Mouse (Mus musculus) heart, embryonic 15.5 days (tissue): ENCODE results near the gene Smim27. TPM values are rescaled to one million over a fixed set of nuclear protein-coding genes. Genes with fewer than 3 reads are reported as not detected.

Experiments
- ATAC-seq: fragments of 200-750 bp; cut with Nextera tagmentation; replicated peaks from 2 replicates; pipeline ENCODE4 v1.8.0; 2017; ENCODE audit warnings: low read depth, moderate TSS enrichment; ENCODE audit not compliant: insufficient number of reproducible peaks, insufficient read depth, low FRiP score
- H3K27ac ChIP-seq: fragments of 300-500 bp; sonication (generic); 2 replicates; pipeline ENCODE4 v1.5.1; 2015; ENCODE audit warnings: mild to moderate bottlenecking, inconsistent platforms
- H3K27me3 ChIP-seq: fragments of 300-500 bp; sonication (generic); 2 replicates; pipeline ENCODE4 v1.6.1; 2015; ENCODE audit warnings: inconsistent platforms
- H3K36me3 ChIP-seq: fragments of 300-500 bp; sonication (generic); 2 replicates; pipeline ENCODE4 v1.6.1; 2015; ENCODE audit warnings: mild to moderate bottlenecking, inconsistent platforms
- H3K4me1 ChIP-seq: fragments of 300-500 bp; sonication (generic); replicated peaks from 2 replicates; pipeline ENCODE4 v1.6.1; 2015; ENCODE audit warnings: inconsistent platforms
- H3K4me2 ChIP-seq: fragments of 300-500 bp; sonication (generic); 2 replicates; pipeline ENCODE4 v1.6.1; 2015; ENCODE audit warnings: inconsistent platforms, mild to moderate bottlenecking, moderate library complexity
- H3K4me3 ChIP-seq: fragments of 300-500 bp; sonication (generic); 2 replicates; pipeline ENCODE4 v1.5.1; 2015; ENCODE audit warnings: mild to moderate bottlenecking, inconsistent platforms
- H3K9ac ChIP-seq: fragments of 300-500 bp; sonication (generic); 2 replicates; pipeline ENCODE4 v1.6.1; 2015; ENCODE audit warnings: mild to moderate bottlenecking, inconsistent platforms
- H3K9me3 ChIP-seq: fragments of 300-500 bp; sonication (generic); replicated peaks from 2 replicates; pipeline ENCODE4 v1.6.1; 2016; ENCODE audit warnings: inconsistent platforms
- WGBS: fragments of 180-500 bp; shearing (Covaris S2); methylation state at CpG from one replicate; pipeline ENCODE4 v1.1.7; 2015; ENCODE audit warnings: mixed read lengths; 5-methylcytosine and 5-hydroxymethylcytosine counted together
- polyA plus RNA-seq: library from polyadenylated mRNA; unstranded; fragments of >200 nt; fragmentation: Nextera tagmentation; extraction: Ambion mirVana; gene quantifications from 2 replicates; pipeline ENCODE4 v1.2.1, GENCODE M21; 2015

The Smim27 gene
- 23.9 and 44.0 TPM in 2 replicates for polyA plus RNA-seq

GRCm38 (mm10) chr4:40269430-40270032, at the start of gene Smim27, which contains the start of gene Topors:
Gene Smim27, plus strand, starts transcription at chr4:40269579.
Gene Topors, minus strand, starts transcription at chr4:40269850.
- ATAC-seq: peak; percentile 97
- H3K27ac ChIP-seq: peak within 1 kb of the TSS; percentile 98
- peak within 1 kb of the TSS; percentile 92 for H3K4me2 ChIP-seq
- H3K9me3 ChIP-seq: no peaks in the 10 kb centered on the region
- under 1% methylated on average over 38 of the region's 38 CpGs for WGBS
- peak within 1 kb of the TSS; percentile 90 for H3K9ac ChIP-seq
- H3K27me3 ChIP-seq: no peaks in the 10 kb centered on the region
- peaks cover 7% of the 10 kb centered on the region for H3K36me3 ChIP-seq
- peaks cover 29% of the 10 kb centered on the region for H3K4me1 ChIP-seq
- peak within 1 kb of the TSS; percentile 76 for H3K4me3 ChIP-seq

DNA sequence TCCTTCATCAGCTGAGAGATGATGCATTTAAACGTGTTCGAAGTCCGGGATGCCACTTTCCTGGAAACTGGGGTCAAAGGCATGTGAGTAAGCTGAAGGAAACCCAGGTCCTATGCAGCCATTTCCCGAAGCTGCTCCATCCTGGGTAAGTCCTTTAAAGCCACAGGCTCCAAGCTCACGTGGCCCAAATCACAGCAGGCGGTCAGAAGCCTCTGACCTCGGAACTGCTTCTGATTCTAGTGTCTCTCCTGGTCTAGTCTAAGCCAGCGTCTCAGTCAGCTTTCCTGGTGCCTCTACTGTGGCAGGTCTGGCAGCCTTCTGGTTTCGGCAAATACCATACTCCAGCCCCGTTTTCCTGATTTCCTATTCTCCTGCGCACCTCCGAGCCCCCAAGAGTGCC, 48.9 kb upstream of the Smim27 start:
- Histone ChIP-seq H3K27ac (no peak overlapping the region), H3K4me2 (peak overlapping the region; percentile 37), H3K4me1 (peaks cover 2% of the 10 kb centered on the region; the same call in 1 of the 2 replicates), H3K27me3 (no peaks in the 10 kb centered on the region), H3K36me3 (peaks cover 13% of the 10 kb centered on the region; the same call in 1 of the 2 replicates), H3K9ac (no peak overlapping the region), H3K4me3 (no peak overlapping the region), H3K9me3 (no peaks in the 10 kb centered on the region)
- 24% methylated on average over 12 of the region's 12 CpGs for WGBS
- no peak for ATAC-seq

DNA sequence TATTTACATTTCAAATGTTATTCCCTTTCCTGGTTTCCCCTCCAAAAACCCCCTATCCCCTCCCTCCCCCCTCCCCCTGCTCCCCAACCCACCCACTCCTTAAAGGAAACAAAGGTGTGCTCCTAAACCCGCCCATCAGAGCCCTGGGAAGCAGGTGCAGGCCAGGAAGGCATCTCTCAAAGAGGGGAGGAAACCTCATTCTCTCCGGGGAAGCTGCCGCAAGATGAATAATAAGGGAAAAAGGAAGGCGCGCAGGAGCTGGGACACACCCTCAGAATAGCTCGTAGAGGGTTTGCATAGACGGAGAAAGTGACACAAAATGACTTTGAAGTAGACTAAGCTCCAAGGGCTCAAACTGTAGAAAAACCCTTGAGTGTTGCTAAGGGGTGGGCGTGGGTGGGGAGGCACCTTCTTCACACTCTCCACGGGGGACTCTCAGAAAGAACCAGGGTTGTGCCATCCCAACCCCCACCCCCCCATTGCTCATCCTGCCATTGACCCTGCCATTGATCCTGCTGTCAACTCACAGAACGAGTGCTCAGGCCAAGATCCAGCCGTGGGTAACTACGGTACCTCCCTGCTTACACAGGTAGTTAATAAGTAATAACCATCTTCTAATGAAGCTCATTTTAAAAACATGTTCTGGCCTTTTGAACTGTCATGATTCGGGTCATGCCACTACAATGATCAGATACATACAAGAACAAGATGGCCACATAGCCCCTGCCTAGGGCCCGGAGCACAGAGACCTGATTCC, 48.2 kb upstream of the Smim27 start:
- ATAC-seq: no peak
- WGBS: 38% methylated on average over 14 of the region's 14 CpGs
- Histone ChIP-seq H3K4me3 (no peak overlapping the region), H3K4me1 (peaks cover 2% of the 10 kb centered on the region; the same call in 1 of the 2 replicates), H3K27ac (no peak overlapping the region), H3K27me3 (no peaks in the 10 kb centered on the region), H3K36me3 (peaks cover 13% of the 10 kb centered on the region; the same call in 1 of the 2 replicates), H3K9ac (no peak overlapping the region), H3K9me3 (no peaks in the 10 kb centered on the region), H3K4me2 (peak overlapping the region; percentile 37)

GRCm38 (mm10) chr4:40221876-40222585, 47.3 kb upstream of the Smim27 start:
- H3K4me2 ChIP-seq: no peak overlapping the region
- peaks cover 2% of the 10 kb centered on the region; the same call in 1 of the 2 replicates for H3K4me1 ChIP-seq
- no peak overlapping the region for H3K9ac ChIP-seq
- WGBS: 48% methylated on average over 21 of the region's 21 CpGs
- no peaks in the 10 kb centered on the region for H3K9me3 ChIP-seq
- no peak overlapping the region for H3K27ac ChIP-seq
- no peak overlapping the region for H3K4me3 ChIP-seq
- H3K27me3 ChIP-seq: no peaks in the 10 kb centered on the region
- H3K36me3 ChIP-seq: peaks cover 9% of the 10 kb centered on the region; the same call in 1 of the 2 replicates
- no peak for ATAC-seq

GRCm38 (mm10) chr4:40226095-40226494, 43.3 kb upstream of the Smim27 start:
- Histone ChIP-seq H3K4me2 (no peak overlapping the region), H3K9me3 (no peaks in the 10 kb centered on the region), H3K36me3 (peaks cover 3% of the 10 kb centered on the region; the same call in 1 of the 2 replicates), H3K4me1 (peaks cover under 1% of the 10 kb centered on the region; the same call in 1 of the 2 replicates), H3K27ac (no peak overlapping the region), H3K4me3 (no peak overlapping the region), H3K9ac (no peak overlapping the region), H3K27me3 (no peaks in the 10 kb centered on the region)
- WGBS: 63% methylated on average over 5 of the region's 5 CpGs
- no peak for ATAC-seq

GRCm38 (mm10) chr4:40227131-40227530, 42.2 kb upstream of the Smim27 start:
- no peak overlapping the region for H3K9ac ChIP-seq
- H3K4me2 ChIP-seq: no peak overlapping the region
- peaks cover 3% of the 10 kb centered on the region; the same call in 1 of the 2 replicates for H3K36me3 ChIP-seq
- no peaks in the 10 kb centered on the region for H3K27me3 ChIP-seq
- ATAC-seq: no peak
- 82% methylated on average over 11 of the region's 11 CpGs for WGBS
- no peak overlapping the region for H3K27ac ChIP-seq
- no peaks in the 10 kb centered on the region for H3K4me1 ChIP-seq
- no peak overlapping the region for H3K4me3 ChIP-seq
- H3K9me3 ChIP-seq: no peaks in the 10 kb centered on the region

DNA sequence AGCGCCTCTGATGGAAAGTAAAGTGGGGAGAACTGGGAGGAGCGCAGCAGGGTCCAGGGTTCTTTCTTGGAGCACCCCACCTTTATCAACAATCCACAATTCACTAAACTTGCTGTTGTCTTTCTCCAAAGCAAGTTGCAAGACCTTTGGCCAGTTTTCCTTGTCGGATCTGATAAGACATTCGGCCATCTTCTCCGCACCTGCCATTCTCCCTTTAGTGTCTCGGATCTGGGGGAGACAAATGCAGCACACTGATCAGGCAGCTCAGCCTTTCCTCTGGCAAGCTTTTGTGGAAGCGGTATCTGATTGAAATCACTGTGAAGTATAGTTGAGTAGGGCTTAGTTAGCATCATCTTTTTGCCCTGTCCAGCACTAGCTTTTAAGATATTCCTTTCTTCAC, 41.5 kb upstream of the Smim27 start:
- no peaks in the 10 kb centered on the region for H3K9me3 ChIP-seq
- ATAC-seq: no peak
- peaks cover 3% of the 10 kb centered on the region; the same call in 1 of the 2 replicates for H3K36me3 ChIP-seq
- H3K4me3 ChIP-seq: no peak overlapping the region
- no peak overlapping the region for H3K4me2 ChIP-seq
- no peaks in the 10 kb centered on the region for H3K4me1 ChIP-seq
- H3K27me3 ChIP-seq: no peaks in the 10 kb centered on the region
- no peak overlapping the region for H3K9ac ChIP-seq
- WGBS: 84% methylated on average over 7 of the region's 7 CpGs
- no peak overlapping the region for H3K27ac ChIP-seq

DNA sequence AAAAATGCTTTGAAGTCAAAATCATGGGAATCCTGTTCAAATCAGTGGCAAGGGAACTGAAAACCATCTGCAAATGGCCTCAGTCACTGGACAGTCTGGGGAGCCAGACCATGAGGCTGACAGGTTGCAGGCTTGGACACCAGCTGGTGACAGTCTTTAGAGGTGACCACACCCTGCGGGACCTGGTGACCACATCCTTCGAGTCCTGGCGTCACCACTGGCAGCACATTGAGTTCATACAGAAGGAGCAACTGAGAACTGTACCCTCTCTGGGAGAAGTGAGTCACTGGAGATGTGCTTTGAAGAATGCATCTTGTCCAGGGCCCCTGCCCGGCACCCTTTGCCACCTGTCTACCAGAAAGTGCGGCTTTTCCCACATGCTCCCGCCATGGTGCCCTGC, 39.7 kb upstream of the Smim27 start:
- H3K27ac ChIP-seq: no peak overlapping the region
- H3K4me3 ChIP-seq: no peak overlapping the region
- H3K4me2 ChIP-seq: no peak overlapping the region
- H3K27me3 ChIP-seq: no peaks in the 10 kb centered on the region
- no peaks in the 10 kb centered on the region for H3K4me1 ChIP-seq
- no peaks in the 10 kb centered on the region; the same call in 1 of the 2 replicates for H3K36me3 ChIP-seq
- H3K9ac ChIP-seq: no peak overlapping the region
- no peak for ATAC-seq
- no peaks in the 10 kb centered on the region for H3K9me3 ChIP-seq
- 78% methylated on average over 6 of the region's 6 CpGs for WGBS

- no peaks in the 10 kb centered on the region for H3K4me1 ChIP-seq
- no peaks in the 10 kb centered on the region for H3K9me3 ChIP-seq
- H3K9ac ChIP-seq: no peak overlapping the region
- 90% methylated on average over 7 of the region's 7 CpGs for WGBS
- ATAC-seq: no peak
- H3K27ac ChIP-seq: no peak overlapping the region
- no peaks in the 10 kb centered on the region; the same call in 1 of the 2 replicates for H3K36me3 ChIP-seq
- no peaks in the 10 kb centered on the region for H3K27me3 ChIP-seq
- H3K4me2 ChIP-seq: no peak overlapping the region
- H3K4me3 ChIP-seq: no peak overlapping the region
Observed at GRCm38 (mm10) chr4:40233062-40233664, 36.2 kb upstream of the Smim27 start.

DNA sequence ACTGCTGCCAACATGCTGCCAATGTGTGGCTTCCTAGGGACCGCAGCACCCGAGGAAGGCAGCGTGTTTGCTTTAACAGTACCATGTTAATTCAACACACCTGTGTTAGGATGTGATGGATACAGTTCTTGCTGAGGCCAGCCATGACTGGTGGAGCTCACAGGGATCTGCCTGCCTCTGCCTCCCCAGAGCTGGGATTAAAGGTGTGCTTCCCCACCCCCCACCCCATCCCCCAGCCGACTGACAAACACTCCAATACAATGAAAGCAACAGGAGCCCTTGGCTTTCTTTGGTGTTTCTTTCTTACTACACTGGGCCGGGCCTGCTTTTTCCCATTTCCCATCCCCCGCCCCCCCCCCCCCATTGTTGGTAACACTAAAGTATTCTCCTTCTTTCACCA, 35.1 kb upstream of the Smim27 start:
- no peak overlapping the region for H3K4me3 ChIP-seq
- no peak for ATAC-seq
- no peaks in the 10 kb centered on the region for H3K27me3 ChIP-seq
- no peak overlapping the region for H3K9ac ChIP-seq
- H3K4me1 ChIP-seq: 0 out of 2 replicates have a peak, but pooled peaks cover 6% of the 10 kb centered on the region
- no peak overlapping the region for H3K4me2 ChIP-seq
- 78% methylated on average over 6 of the region's 6 CpGs for WGBS
- no peaks in the 10 kb centered on the region for H3K9me3 ChIP-seq
- H3K36me3 ChIP-seq: no peaks in the 10 kb centered on the region; the same call in 1 of the 2 replicates
- H3K27ac ChIP-seq: no peak overlapping the region

DNA sequence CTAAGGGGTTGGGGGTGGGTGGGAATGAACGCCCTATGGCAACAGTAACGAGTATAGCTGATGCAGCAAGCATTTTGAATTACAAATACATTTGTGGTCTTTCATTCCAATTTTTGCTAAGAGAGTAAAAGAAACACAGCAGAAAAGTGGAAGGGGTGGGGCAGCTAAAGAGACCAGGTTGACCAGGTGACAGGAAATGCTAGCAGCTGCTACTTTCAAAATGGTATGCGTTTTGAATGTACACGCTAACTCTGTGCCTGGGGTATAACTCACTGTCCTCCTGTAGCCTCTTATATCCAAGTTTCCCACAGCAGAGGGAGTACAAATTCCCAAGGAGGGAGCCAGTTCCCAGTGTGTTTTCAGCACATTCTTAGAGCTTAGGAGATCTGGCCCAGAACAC, 32.5 kb upstream of the Smim27 start:
- H3K4me3 ChIP-seq: no peak overlapping the region
- ATAC-seq: no peak
- H3K4me2 ChIP-seq: no peak overlapping the region
- no peak overlapping the region for H3K27ac ChIP-seq
- H3K36me3 ChIP-seq: no peaks in the 10 kb centered on the region; the same call in 1 of the 2 replicates
- no peak overlapping the region for H3K9ac ChIP-seq
- 80% methylated on average over 4 of the region's 4 CpGs for WGBS
- no peaks in the 10 kb centered on the region for H3K27me3 ChIP-seq
- peaks cover 11% of the 10 kb centered on the region for H3K4me1 ChIP-seq
- H3K9me3 ChIP-seq: no peaks in the 10 kb centered on the region
